Mouse (Mus musculus): ENCODE data around the gene Cnnm3.
A peak's percentile ranks its signal among the peaks of the same experiment; 100 is the strongest.

Cnnm3 gene

DNA sequence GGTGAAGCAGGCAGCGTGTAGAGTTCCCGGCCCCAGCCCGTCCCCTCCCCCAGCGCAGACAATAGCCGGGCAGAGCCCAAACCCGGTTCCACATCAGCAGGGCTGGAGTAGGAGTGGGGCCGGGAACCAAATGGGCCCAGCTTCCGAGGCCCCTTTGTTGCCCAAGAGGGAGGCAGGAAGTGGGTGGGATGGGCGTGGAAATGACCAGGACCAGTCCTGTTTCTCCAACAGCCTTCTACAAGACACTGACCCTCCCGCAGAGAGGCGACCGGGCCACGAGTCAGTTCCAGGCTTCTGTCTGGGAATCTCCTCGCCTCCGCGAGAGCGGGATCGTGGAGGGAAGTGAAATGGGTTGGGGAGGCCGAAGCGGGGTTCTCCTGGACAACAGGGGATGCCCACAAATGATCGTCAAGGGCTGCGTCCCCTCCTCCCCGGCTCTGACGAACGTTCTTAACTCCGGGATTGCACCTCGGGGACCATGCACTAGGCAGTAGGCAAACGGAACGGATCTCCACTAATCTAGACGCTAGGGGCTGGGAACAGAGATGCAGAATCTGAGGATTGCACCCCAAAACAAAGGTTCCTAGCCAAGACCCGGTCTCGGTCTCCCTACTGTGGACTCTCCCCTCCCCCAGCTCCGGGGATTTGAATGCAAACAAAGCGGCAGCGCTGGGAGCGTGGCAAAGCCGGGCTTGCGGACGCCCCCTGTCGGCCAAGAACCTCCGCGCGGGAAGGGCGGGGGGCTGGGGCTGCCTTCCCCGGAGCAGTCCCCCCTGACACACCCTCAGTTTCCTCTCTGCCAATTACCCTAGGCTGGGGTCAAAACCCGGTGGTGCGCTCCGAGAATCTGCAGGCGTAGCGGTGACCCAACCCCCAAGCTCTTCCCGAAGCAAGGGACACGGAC lies 45.1 kb downstream of the Cnnm3 start:
- DNase-seq (ENCODE audit: low read depth, low spot score) = peak; percentile 94

GRCm38 (mm10) chr1:36557457-36558011 lies 45.9 kb downstream of the Cnnm3 start:
- no peak for DNase-seq (ENCODE audit: low read depth, low spot score)

DNA sequence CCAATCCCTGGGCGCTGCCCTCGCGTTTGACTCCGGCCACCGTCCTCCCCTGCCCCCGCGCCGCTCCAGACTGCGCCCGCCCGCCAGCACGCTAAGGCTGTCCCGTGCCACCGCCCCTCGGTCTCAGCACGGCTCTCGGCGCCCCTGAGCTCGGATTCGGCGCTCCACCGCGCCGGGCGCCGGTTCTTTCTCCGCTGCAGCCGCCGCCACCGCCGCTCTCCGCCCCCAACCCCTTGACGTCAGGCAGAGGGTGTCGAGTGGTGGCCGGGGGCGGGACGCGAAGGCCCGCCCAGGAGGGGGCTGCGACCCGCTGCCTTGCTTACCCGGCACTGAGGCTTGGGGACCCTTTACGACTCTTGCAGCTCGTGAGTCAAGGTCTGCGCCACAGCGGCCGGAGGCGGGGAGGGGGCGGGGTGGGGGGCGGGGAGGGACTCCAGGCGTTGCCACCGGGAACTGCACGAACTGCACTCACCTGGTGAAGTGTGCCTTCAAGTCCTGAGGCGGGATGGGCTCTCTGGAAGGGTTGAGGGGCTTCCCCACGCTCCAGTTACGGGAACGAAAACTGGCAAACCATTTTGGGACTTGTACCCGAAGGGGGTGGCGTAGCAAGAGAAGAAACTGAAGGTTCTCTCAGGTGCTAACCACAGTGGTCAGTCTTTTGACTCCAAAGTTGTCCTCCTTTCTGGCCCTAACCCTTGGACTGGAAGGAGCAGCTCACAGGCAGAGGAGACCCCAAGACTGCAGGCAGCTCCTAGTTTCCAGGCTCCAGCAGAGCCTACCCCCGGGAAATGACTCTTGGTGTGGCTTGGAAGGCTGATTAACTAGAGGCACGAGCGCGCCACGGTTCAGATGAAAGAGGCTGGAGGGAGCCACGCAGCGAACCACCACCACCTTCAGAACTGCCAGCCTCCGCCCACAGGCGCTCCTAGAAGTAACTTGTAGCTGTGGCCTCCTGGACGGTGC lies 46.6 kb downstream of the Cnnm3 start, which contains the start of gene Sema4c:
Gene Sema4c, minus strand, starts transcription at position 319 of the 963 bp plus-strand sequence.
- DNase-seq (ENCODE audit: low read depth, low spot score) = peak; percentile 86

DNA sequence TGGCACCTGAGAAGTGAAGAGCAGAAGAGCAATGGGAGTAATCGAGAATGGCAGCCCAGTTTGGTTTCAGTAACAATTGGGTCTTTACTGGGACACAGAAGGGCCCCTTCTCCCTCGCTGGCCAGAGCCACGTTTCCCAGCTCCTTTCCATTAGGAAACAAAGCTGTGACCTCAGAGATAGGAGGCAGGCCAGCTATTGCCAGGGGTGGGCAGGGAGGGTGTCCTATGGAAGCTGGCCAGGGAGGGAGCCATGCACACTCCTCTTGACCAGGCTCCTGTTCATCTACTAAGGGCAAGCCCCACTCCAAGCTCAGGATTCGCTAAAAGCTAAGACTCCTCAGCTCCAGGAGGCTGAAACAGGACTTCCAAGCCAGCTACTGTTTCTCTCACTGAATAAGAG lies 47.6 kb downstream of the Cnnm3 start:
- DNase-seq (ENCODE audit: low read depth, low spot score) = no peak

DNA sequence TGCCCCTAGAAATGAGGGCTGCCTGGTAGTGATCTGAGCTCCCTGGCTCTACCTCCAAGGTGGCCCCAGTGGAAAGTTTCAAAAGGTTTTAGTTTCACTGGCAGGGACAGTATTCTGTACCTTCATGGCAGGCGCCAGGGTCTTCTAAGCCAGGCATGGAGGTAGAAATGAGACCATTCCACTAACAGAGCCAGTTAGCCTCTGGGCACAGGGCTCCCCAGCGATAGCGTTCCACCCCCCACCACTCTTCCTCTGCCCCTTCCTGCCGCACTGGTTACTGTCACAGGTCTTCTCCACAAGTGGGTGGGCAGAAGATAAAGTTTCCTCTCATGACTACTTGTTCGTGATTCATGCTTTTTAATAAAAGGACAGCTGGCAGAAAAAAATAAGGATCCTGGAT lies 48.2 kb downstream of the Cnnm3 start:
- DNase-seq (ENCODE audit: low read depth, low spot score) = no peak

DNA sequence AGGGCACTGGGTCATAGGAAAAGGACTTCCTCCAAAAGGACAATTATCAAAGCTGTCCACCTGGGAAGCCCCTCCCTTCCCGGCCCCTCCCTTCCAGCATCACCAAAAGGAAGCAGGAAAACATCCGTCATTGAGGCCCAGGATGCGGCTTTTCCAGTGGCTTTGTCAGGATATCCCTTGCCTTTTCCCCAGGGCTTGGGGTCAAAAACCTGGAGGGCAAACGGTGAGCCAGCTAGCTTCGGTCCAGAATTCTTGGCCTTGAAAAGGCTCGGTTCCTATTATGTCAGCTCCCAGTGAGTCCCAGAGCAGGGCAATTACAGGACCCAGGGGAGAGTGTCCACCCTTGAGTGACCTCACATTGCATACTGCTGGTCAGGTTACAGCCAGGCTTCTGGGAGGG lies 49.2 kb downstream of the Cnnm3 start:
- DNase-seq (ENCODE audit: low read depth, low spot score) = no peak

GRCm38 (mm10) chr1:36562388-36562787 lies 50.7 kb downstream of the Cnnm3 start:
- DNase-seq (ENCODE audit: low read depth, low spot score) = no peak

DNA sequence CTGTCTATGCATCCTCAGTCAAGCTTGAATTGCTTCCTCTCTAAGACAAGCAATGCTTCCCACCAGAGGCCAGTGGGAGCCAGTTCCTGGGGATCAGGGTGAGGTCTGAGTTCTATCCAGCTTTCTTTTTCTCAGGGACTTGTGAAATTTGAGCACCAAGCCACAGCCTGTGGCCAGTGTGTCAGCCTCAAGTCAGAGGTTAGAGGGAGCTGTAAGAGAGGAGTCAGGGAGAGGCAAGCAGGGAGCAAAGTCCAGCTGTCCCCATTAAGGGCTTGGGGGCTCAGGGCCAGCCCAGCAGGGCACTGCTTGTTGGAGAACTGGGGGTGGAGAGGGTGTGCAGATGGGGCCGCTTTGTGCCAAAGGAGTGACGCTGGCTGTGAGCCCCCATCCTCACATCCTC lies 51.5 kb downstream of the Cnnm3 start:
- no peak for DNase-seq (ENCODE audit: low read depth, low spot score)

DNA sequence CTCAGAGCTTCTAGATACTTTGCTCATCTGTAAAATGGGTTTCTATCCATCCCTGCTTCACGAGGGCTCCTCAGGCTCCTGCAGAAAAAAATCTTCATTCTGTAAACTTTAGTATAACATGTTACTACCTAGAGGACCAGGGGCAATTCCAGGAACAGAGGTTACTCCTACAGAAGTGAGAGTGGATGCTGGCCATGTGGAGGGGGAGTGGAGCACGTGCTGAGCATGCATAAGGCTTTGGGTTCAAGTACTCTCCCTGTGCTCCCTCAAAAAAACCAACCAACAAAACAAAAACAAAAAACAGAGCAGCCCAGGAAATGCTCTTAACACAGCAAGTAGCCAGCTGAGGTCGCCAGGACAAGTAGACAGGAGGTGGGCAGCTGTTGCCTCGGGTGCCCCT lies 52.0 kb downstream of the Cnnm3 start:
- DNase-seq (ENCODE audit: low read depth, low spot score) = no peak

GRCm38 (mm10) chr1:36564101-36564500 lies 52.4 kb downstream of the Cnnm3 start:
- DNase-seq (ENCODE audit: low read depth, low spot score) = no peak

- DNase-seq (ENCODE audit: low read depth, low spot score) = no peak
Measured at GRCm38 (mm10) chr1:36566425-36566824, 54.8 kb downstream of the Cnnm3 start.

GRCm38 (mm10) chr1:36567818-36568603 lies 56.3 kb downstream of the Cnnm3 start:
- DNase-seq (ENCODE audit: low read depth, low spot score) = no peak

DNA sequence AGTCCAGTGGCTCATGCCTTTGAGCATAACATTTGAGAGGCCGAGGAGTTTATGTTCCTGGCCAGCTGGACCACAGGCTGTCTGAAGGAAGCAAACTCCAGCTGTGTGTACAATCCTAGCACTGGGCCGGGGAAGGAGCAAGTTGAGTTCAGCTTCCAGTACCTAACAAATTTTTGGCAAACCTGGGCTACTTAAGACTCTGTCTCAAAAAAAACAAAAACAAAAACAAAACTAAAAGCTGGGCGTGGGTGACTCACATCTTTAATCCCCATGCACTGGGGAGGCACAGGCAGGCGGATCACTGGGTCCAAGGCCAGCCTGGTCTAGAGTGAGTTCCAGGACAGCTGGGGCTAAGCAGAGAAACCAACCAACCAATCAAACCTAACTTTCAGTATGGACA lies 57.1 kb downstream of the Cnnm3 start:
- no peak for DNase-seq (ENCODE audit: low read depth, low spot score)

DNA sequence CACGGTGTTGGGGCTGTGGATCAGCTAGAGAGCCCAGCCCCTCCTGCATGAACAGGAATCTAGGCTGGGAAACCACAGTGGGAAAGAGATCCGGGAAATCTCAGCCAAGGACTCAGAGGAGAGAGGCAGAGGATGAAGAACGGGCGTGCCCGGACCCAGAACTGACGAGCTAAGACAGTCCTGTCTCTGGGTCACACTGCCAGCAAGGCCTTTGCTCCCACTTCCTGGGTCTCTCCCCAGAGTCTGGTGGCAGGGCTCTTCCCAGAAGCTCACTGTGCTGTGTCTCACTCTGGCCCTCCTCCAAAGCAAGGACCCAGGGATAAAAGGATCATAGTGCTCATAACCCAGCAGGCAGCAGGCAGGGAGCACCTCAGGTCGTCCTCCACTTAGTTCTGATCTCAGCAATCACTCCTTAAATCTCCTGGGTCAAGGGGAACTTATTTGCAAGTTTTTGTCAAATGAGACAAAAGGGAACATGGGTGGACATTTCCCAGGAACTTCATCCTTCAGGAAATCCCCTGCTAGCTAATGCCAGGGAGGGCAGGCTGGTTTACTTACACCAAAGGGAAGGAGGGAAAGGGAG lies 58.1 kb downstream of the Cnnm3 start:
- DNase-seq (ENCODE audit: low read depth, low spot score) = no peak

- no peak for DNase-seq (ENCODE audit: low read depth, low spot score)
Measured at GRCm38 (mm10) chr1:36570320-36570719, 58.7 kb downstream of the Cnnm3 start.

- DNase-seq (ENCODE audit: low read depth, low spot score) = no peak
Measured at GRCm38 (mm10) chr1:36571627-36572026, 60.0 kb downstream of the Cnnm3 start.

DNA sequence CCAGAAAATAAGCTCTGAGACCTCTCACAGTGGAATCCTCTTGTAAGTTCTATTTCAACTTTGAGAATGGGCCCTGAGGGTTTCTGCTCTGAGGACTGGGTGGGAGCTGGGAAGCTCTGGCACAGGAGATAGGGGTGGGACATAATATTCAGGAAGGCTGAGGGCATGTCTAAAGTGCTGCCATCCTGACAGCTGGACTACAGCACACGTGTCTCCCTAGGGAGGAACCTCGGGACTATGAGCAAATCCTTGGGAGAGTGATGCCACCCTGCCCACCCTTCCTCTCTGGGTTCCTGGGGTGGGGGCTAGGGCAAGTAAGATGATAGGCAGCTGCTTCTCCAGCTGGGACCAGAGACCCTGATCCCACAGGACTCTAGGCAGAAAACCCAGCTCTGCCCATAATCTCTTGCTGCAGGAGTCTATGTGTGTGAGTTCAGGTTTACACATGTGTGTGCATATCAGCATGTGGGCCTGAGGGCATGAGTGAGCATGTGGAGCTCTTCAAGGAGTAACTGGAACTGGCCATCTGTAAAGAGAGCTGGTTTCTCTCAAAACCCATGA lies 60.6 kb downstream of the Cnnm3 start:
- DNase-seq (ENCODE audit: low read depth, low spot score) = no peak

- no peak for DNase-seq (ENCODE audit: low read depth, low spot score)
Measured at GRCm38 (mm10) chr1:36572709-36573108, 61.0 kb downstream of the Cnnm3 start.

DNA sequence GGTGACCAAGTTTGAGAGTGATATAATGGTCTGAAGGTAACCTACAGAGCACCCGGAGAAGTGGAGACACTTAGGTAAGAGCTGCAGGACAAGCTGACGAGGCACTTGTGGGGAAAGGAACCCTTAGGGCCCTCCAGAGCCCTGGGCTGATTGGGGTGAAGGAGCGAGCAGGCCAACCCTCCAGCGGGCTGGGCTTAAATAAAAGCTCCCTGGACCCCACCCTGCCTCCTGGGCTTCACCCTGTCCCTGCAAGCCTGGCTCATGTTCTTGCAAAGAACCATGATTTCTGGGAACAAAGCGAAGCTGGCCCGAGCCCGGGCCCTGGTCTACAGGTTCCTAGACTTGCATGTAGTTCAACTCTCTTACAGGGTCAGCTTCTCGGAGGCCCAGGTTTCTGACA lies 61.9 kb downstream of the Cnnm3 start:
- no peak for DNase-seq (ENCODE audit: low read depth, low spot score)

DNA sequence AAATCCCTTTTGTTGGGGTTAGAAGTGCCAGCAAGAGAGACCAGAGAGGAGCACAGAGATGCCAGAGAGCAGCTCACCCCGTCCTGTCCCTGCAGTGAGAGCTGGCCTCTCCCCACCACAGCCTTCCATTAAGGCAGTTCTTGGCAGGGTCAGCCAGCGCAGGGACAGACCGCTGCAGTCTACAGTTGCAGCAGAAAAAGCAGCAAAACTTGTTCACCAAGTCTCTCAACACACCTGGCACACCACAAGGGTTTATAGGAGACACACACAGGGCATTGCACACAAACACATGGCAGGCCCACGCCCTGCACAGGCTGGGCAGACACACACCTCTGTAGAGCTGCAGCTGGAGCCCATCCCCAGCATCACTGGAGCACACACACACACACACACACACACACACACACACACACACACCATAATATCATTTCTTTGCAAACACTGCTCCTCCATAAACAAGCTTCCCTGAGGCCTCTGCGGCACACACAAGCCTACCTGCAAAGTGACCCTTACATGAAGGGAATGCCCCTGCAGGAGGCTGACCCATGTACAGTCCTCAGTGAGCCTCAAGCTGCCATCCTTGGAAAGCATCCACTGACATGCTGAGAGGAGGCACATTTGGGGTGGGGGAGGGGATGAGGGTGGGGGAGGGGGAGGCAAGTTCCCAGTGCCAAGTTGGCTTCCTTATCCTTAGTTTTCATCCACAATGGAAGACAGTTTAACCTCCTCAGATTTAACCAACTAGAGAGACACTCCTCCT lies 62.7 kb downstream of the Cnnm3 start:
- no peak for DNase-seq (ENCODE audit: low read depth, low spot score)
